ENCODE assay signal across 9 mouse cellular contexts in genomic region chr17:13867475-13867874, GRCm38 (mm10).
A peak's percentile ranks its signal among the peaks of the same experiment; 100 is the strongest.
DNase-seq lines count a peak whose midpoint lies in the region; ATAC-seq and TF ChIP-seq lines count a peak whose summit lies in the region.
"Had no signal": no experiment of that assay in that cellular context is flagged by ENCODE, and none has a peak within 500 bp of the region (broad histone marks: within the 10 kb centered on the region; RNA-seq: fewer than 3 reads in every experiment).

No protein-coding gene starts in this region.

- 17% methylated on average over 6 of the region's 6 CpGs for WGBS in kidney, adult 2 months
- 30% methylated on average over 6 of the region's 6 CpGs for WGBS in lung, embryonic 15.5 days

- DNase-seq in ZHBTc4 (ENCODE audit: low read depth, low spot score): peak; percentile 25
- peak; percentile 73 for DNase-seq in kidney, adult 2 months
- DNase-seq in layer of hippocampus, adult 11-12 months (ENCODE audit: low spot score): no peak
- no peak for DNase-seq in left cerebral cortex, adult 9 months (ENCODE audit: low spot score in 2 of 2)
- DNase-seq in layer of hippocampus, adult 9-11 months: no peak
- no peak for DNase-seq in testis, postnatal 10 days (ENCODE audit: low spot score)

- peak overlapping the region; percentile 48 for H3K4me3 ChIP-seq in brown adipose tissue, adult 24 weeks (ENCODE audit: insufficient read depth, low read depth, low read length)
- H3K4me3 ChIP-seq in kidney, adult 2 months (ENCODE audit: insufficient read depth, low read depth, low read length): no peak overlapping the region
- no peak overlapping the region for H3K4me3 ChIP-seq in lung, embryonic 15.5 days

- no peak for ATAC-seq in lung, embryonic 15.5 days (ENCODE audit: borderline replicate concordance, extremely low read depth, low FRiP score, low TSS enrichment)
- ATAC-seq: activated CD4-positive, CD25-positive, alpha-beta regulatory T cell, adult 4 months had no signal

- no peak overlapping the region for H3K9ac ChIP-seq in lung, embryonic 15.5 days

- no peak for TF ChIP-seq CTCF in kidney, adult 2 months (conservative IDR thresholded peaks at IDR 0.05; ENCODE audit: insufficient read depth, insufficient read length, low read depth, low read length)

- H3K27ac ChIP-seq in brown adipose tissue, adult 24 weeks (replicated peaks; ENCODE audit: low read depth, low read length): peak overlapping the region; percentile 67
- peak overlapping the region; percentile 46; the same call in 1 of the 2 replicates for H3K27ac ChIP-seq in kidney, adult 2 months (ENCODE audit: insufficient read depth, low read depth, low read length)
- H3K27ac ChIP-seq in lung, embryonic 15.5 days: peak overlapping the region; percentile 16; the same call in 1 of the 2 replicates

- no peaks in the 10 kb centered on the region for H3K27me3 ChIP-seq in kidney, adult 2 months (replicated peaks; ENCODE audit: control insufficient read depth, insufficient read depth, low read length)
- no peaks in the 10 kb centered on the region for H3K27me3 ChIP-seq in lung, embryonic 15.5 days

- H3K9me3 ChIP-seq in lung, embryonic 15.5 days: no peaks in the 10 kb centered on the region

- H3K4me1 ChIP-seq in brown adipose tissue, adult 24 weeks (ENCODE audit: control insufficient read depth, insufficient read depth, insufficient read length, low read length): no peaks in the 10 kb centered on the region
- peaks cover 4% of the 10 kb centered on the region for H3K4me1 ChIP-seq in kidney, adult 2 months (ENCODE audit: control insufficient read depth, insufficient read depth, low read length)
- H3K4me1 ChIP-seq in lung, embryonic 15.5 days: 0 out of 2 replicates have a peak, but pooled peaks cover 6% of the 10 kb centered on the region

- TF ChIP-seq POLR2A in kidney, adult 2 months (IDR thresholded peaks at IDR 0.05; ENCODE audit: low read depth, low read length): no peak

- no peak overlapping the region for H3K4me2 ChIP-seq in lung, embryonic 15.5 days

- peaks cover 1% of the 10 kb centered on the region; the same call in 1 of the 2 replicates for H3K36me3 ChIP-seq in kidney, adult 2 months (ENCODE audit: control insufficient read depth, insufficient read depth, low read length)
- peaks cover 32% of the 10 kb centered on the region for H3K36me3 ChIP-seq in lung, embryonic 15.5 days

Comparison
In these comparisons a context has a peak if more than half of its experiments do, and no peak if none do; other contexts are left out.
1. DNase-seq: peak in ZHBTc4 (single experiment) and kidney, adult 2 months (single experiment); none in layer of hippocampus, adult 11-12 months (single experiment), left cerebral cortex, adult 9 months (0 of 2), layer of hippocampus, adult 9-11 months (single experiment) and testis, postnatal 10 days (single experiment).
2. H3K27ac ChIP-seq: peak in every context shown above with its lines; median percentile 67 in brown adipose tissue, adult 24 weeks; 46 in kidney, adult 2 months; 16 in lung, embryonic 15.5 days.